ENCODE assay signal across 8 mouse cellular contexts in genomic region chr8:72354272-72354671, GRCm38 (mm10).
DNase-seq lines count a peak whose midpoint lies in the region; ATAC-seq lines count a peak whose summit lies in the region.

No protein-coding gene starts in this region.

- ATAC-seq in cerebellum, adult (ENCODE audit: insufficient number of reproducible peaks, low FRiP score, low TSS enrichment) = no peak

- peak; percentile 92 for DNase-seq in CD4-positive, CD25-positive, alpha-beta regulatory T cell, adult 2 months (ENCODE audit: low read depth, low spot score)
- DNase-seq in c-Kit-positive CD71-positive TER-119-positive erythroid progenitor cells, embryonic 14.5 days (ENCODE audit: low spot score) = peak; percentile 17
- DNase-seq in kidney, adult 8-10 months = peak; percentile 65 to 75
- DNase-seq in lung, postnatal 14 days = peak; percentile 72
- DNase-seq in thymus, postnatal 25 days = peak; percentile 80
- no peak for DNase-seq in adipocyte (ENCODE audit: low spot score)
- DNase-seq in cerebellum, postnatal 14 days = no peak

Comparison
In these comparisons a context has a peak if more than half of its experiments do, and no peak if none do; other contexts are left out.
1. DNase-seq: peak in CD4-positive, CD25-positive, alpha-beta regulatory T cell, adult 2 months (single experiment), c-Kit-positive CD71-positive TER-119-positive erythroid progenitor cells, embryonic 14.5 days (single experiment), kidney, adult 8-10 months (2 of 2), lung, postnatal 14 days (single experiment) and thymus, postnatal 25 days (single experiment); none in adipocyte (single experiment) and cerebellum, postnatal 14 days (0 of 2).